Mouse (Mus musculus): ENCODE results near the gene Gm49325. TPM values are rescaled to one million over a fixed set of nuclear protein-coding genes. Genes with fewer than 3 reads are reported as not detected.
A peak's percentile ranks its signal among the peaks of the same experiment; 100 is the strongest.

Gm49325 gene
- 1.6 TPM in 1 of 2 replicates, not detected in the other for polyA plus RNA-seq (2014; fragmentation: Nextera tagmentation; extraction: Ambion mirVana)

DNA sequence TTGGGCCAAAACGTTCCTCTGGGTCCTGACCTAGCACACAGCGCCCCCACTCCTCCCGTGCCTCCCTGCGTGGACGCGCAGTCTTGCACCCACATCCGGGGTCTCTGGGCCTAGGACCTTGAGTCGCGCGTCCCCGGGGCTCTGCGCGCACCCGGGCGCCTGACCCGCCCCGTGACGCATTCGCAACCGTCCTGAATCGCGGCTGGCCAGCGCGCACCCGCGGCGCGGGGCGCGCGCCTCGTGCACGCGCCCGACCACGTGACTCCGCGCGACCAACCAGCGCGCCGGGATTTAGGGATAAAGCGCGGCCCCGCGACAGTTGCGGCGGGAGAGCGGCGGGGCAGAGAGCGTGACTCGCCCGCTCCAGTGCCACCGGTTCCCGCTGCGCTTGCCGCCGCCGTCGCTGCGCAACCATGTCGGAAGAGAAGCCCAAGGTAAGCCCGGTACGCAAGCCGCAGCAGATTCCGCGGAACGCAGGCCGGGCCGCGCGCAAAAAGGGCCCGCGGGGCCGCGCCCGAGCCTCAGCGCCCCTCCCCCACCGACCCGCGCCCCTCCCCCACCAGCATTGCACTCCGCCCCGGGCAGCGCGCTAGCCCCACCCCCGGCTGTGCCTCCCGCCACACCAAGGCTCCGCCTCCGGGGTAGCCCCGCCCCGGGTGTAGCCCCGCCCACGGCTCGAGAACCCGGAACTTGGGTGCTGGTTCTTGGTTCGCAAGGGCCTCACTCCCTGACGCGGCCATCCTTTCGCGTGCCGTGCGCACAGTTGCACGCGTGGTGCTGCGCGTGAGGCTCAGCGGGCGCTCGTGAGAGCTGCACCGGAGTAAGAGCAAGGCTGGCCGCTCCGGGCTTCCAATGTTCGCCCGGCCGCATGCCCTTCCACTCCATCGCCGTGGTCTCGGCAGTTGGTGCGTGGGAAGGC, at the start of gene Gm49325, which contains the start of gene Sumo3:
Gene Gm49325 (plus strand): TSS at position 290 of the 919 bp plus-strand sequence.
Gene Sumo3 (plus strand): TSS at position 190 of the 919 bp plus-strand sequence.
- H3K9ac ChIP-seq (replicated peaks; ENCODE audit: low read length) = peak within 1 kb of the TSS; percentile 88
- H3K4me3 ChIP-seq (ENCODE audit: low read depth, low read length) = peak within 1 kb of the TSS; percentile 74
- under 1% methylated on average over 115 of the region's 119 CpGs for WGBS
- no peaks in the 10 kb centered on the region for H3K4me1 ChIP-seq (ENCODE audit: control insufficient read depth, insufficient read depth, low read length)
- peak within 1 kb of the TSS; percentile 73 for H3K4me2 ChIP-seq (ENCODE audit: low read depth, low read length)
- H3K27me3 ChIP-seq (ENCODE audit: control insufficient read depth, insufficient read depth, low read length) = no peaks in the 10 kb centered on the region
- no peaks in the 10 kb centered on the region for H3K9me3 ChIP-seq (replicated peaks; ENCODE audit: control insufficient read depth, low read length)
- peaks cover 6% of the 10 kb centered on the region for H3K36me3 ChIP-seq (replicated peaks; ENCODE audit: control insufficient read depth, insufficient read depth, low read depth, low read length)
- DNase-seq (ENCODE audit: low spot score) (peak; percentile 90), ATAC-seq (replicated peaks; ENCODE audit: insufficient number of reproducible peaks, low FRiP score, low TSS enrichment, low read depth) (peak; percentile 73)
- peak within 1 kb of the TSS; percentile 76 for H3K27ac ChIP-seq (replicated peaks; ENCODE audit: low read depth, low read length)

GRCm38 (mm10) chr10:77556631-77557030, 49.4 kb upstream of the Gm49325 start:
- Histone ChIP-seq H3K9ac (replicated peaks; ENCODE audit: low read length) (no peak overlapping the region), H3K27me3 (ENCODE audit: control insufficient read depth, insufficient read depth, low read length) (no peaks in the 10 kb centered on the region; the same call in 1 of the 2 replicates), H3K36me3 (replicated peaks; ENCODE audit: control insufficient read depth, insufficient read depth, low read depth, low read length) (no peaks in the 10 kb centered on the region), H3K4me3 (ENCODE audit: low read depth, low read length) (no peak overlapping the region), H3K4me2 (ENCODE audit: low read depth, low read length) (no peak overlapping the region), H3K27ac (replicated peaks; ENCODE audit: low read depth, low read length) (no peak overlapping the region), H3K9me3 (replicated peaks; ENCODE audit: control insufficient read depth, low read length) (no peaks in the 10 kb centered on the region), H3K4me1 (ENCODE audit: control insufficient read depth, insufficient read depth, low read length) (no peaks in the 10 kb centered on the region)
- DNase-seq (ENCODE audit: low spot score) = no peak
- WGBS = 88% methylated on average over 7 of the region's 7 CpGs
- no peak for ATAC-seq (replicated peaks; ENCODE audit: insufficient number of reproducible peaks, low FRiP score, low TSS enrichment, low read depth)

- H3K4me2 ChIP-seq (ENCODE audit: low read depth, low read length) = no peak overlapping the region
- H3K27ac ChIP-seq (replicated peaks; ENCODE audit: low read depth, low read length) = no peak overlapping the region
- H3K9ac ChIP-seq (replicated peaks; ENCODE audit: low read length) = no peak overlapping the region
- ATAC-seq (replicated peaks; ENCODE audit: insufficient number of reproducible peaks, low FRiP score, low TSS enrichment, low read depth) (no peak), DNase-seq (ENCODE audit: low spot score) (no peak)
- no peak overlapping the region for H3K4me3 ChIP-seq (ENCODE audit: low read depth, low read length)
- H3K36me3 ChIP-seq (replicated peaks; ENCODE audit: control insufficient read depth, insufficient read depth, low read depth, low read length) = no peaks in the 10 kb centered on the region
- H3K9me3 ChIP-seq (replicated peaks; ENCODE audit: control insufficient read depth, low read length) = no peaks in the 10 kb centered on the region
- no peaks in the 10 kb centered on the region for H3K4me1 ChIP-seq (ENCODE audit: control insufficient read depth, insufficient read depth, low read length)
- 85% methylated on average over 4 of the region's 4 CpGs for WGBS
- H3K27me3 ChIP-seq (ENCODE audit: control insufficient read depth, insufficient read depth, low read length) = no peaks in the 10 kb centered on the region; the same call in 1 of the 2 replicates
Observed at GRCm38 (mm10) chr10:77557641-77558040, 48.4 kb upstream of the Gm49325 start.

DNA sequence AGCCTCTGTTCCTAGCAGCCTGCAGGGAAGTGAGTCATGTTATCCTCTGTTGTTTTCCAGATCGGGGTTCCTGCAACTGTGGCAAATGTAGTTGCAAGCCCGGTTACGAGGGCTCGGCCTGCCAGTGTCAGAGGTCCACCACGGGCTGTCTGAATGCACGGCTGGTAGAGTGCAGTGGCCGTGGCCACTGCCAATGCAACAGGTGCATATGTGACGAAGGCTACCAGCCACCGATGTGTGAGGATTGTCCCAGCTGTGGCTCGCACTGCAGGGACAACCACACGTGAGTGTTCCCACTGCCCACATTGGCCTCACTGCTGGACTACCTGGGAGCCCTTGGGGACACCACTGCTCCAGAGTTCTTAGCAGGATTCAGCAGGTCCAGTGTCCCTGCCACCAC, 45.9 kb upstream of the Gm49325 start:
- H3K4me1 ChIP-seq (ENCODE audit: control insufficient read depth, insufficient read depth, low read length) = no peaks in the 10 kb centered on the region
- ATAC-seq (replicated peaks; ENCODE audit: insufficient number of reproducible peaks, low FRiP score, low TSS enrichment, low read depth) = no peak

GRCm38 (mm10) chr10:77560830-77561229, 45.2 kb upstream of the Gm49325 start:
- H3K4me1 ChIP-seq (ENCODE audit: control insufficient read depth, insufficient read depth, low read length) = no peaks in the 10 kb centered on the region
- no peak for ATAC-seq (replicated peaks; ENCODE audit: insufficient number of reproducible peaks, low FRiP score, low TSS enrichment, low read depth)
- H3K36me3 ChIP-seq (replicated peaks; ENCODE audit: control insufficient read depth, insufficient read depth, low read depth, low read length) = no peaks in the 10 kb centered on the region
- H3K9me3 ChIP-seq (replicated peaks; ENCODE audit: control insufficient read depth, low read length) = no peaks in the 10 kb centered on the region
- WGBS = 87% methylated on average over 9 of the region's 9 CpGs
- no peak for DNase-seq (ENCODE audit: low spot score)
- no peak overlapping the region for H3K9ac ChIP-seq (replicated peaks; ENCODE audit: low read length)
- H3K4me2 ChIP-seq (ENCODE audit: low read depth, low read length) = no peak overlapping the region
- H3K27ac ChIP-seq (replicated peaks; ENCODE audit: low read depth, low read length) = no peak overlapping the region
- H3K4me3 ChIP-seq (ENCODE audit: low read depth, low read length) = no peak overlapping the region
- H3K27me3 ChIP-seq (ENCODE audit: control insufficient read depth, insufficient read depth, low read length) = no peaks in the 10 kb centered on the region; the same call in 1 of the 2 replicates

More for the DNA sequence above, 45.9 kb upstream of the Gm49325 start:
- H3K4me3 ChIP-seq (ENCODE audit: low read depth, low read length) = no peak overlapping the region
- H3K9me3 ChIP-seq (replicated peaks; ENCODE audit: control insufficient read depth, low read length) = no peaks in the 10 kb centered on the region
- H3K4me2 ChIP-seq (ENCODE audit: low read depth, low read length) = no peak overlapping the region
- no peaks in the 10 kb centered on the region; the same call in 1 of the 2 replicates for H3K27me3 ChIP-seq (ENCODE audit: control insufficient read depth, insufficient read depth, low read length)
- H3K27ac ChIP-seq (replicated peaks; ENCODE audit: low read depth, low read length) = no peak overlapping the region
- WGBS = 87% methylated on average over 11 of the region's 11 CpGs
- DNase-seq (ENCODE audit: low spot score) = no peak
- H3K9ac ChIP-seq (replicated peaks; ENCODE audit: low read length) = no peak overlapping the region
- no peaks in the 10 kb centered on the region for H3K36me3 ChIP-seq (replicated peaks; ENCODE audit: control insufficient read depth, insufficient read depth, low read depth, low read length)

DNA sequence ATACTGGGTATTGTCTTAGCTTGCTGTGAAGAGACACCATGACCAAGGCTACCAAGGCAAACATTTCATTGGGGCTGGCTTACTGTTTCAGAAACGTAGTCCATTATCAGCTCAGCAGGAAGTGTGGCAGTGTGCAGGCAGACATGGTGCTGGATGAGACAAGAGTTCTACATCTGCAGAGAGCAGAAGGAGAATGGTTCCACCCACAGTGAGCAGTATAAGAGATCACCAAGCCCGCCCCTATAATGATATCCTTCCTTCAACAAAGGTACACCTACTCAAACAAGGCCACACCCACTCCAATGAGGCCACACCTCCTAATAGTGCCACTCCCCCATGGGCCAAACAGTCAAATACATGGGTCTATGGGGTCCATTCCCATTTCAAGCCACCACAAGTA, 44.5 kb upstream of the Gm49325 start:
- ATAC-seq (replicated peaks; ENCODE audit: insufficient number of reproducible peaks, low FRiP score, low TSS enrichment, low read depth) (no peak), DNase-seq (ENCODE audit: low spot score) (no peak)
- Histone ChIP-seq H3K4me1 (ENCODE audit: control insufficient read depth, insufficient read depth, low read length) (no peaks in the 10 kb centered on the region), H3K4me3 (ENCODE audit: low read depth, low read length) (no peak overlapping the region), H3K9me3 (replicated peaks; ENCODE audit: control insufficient read depth, low read length) (no peaks in the 10 kb centered on the region), H3K4me2 (ENCODE audit: low read depth, low read length) (no peak overlapping the region), H3K27me3 (ENCODE audit: control insufficient read depth, insufficient read depth, low read length) (no peaks in the 10 kb centered on the region; the same call in 1 of the 2 replicates), H3K36me3 (replicated peaks; ENCODE audit: control insufficient read depth, insufficient read depth, low read depth, low read length) (no peaks in the 10 kb centered on the region), H3K27ac (replicated peaks; ENCODE audit: low read depth, low read length) (no peak overlapping the region), H3K9ac (replicated peaks; ENCODE audit: low read length) (no peak overlapping the region)
- WGBS = 58% methylated on average over 2 of the region's 2 CpGs

DNA sequence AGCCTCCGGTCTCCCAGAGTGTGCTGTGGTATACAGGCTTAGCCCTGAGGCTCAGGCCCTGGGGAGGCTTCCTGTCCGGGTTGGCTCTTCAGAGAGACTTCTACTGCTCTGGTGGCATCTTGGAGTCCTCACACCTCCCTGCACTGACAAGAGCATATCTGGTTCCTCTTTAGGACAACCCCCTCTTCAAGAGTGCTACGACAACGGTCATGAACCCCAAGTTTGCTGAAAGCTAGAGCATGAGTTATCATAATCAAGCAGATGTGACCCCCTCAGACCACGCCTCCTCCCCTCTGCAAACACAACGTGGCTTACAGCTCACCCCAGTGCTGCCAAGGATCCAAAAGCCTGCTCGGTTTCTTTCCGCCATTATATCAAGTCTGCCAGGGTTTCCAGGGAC, 41.0 kb upstream of the Gm49325 start:
- DNase-seq (ENCODE audit: low spot score) (no peak), ATAC-seq (replicated peaks; ENCODE audit: insufficient number of reproducible peaks, low FRiP score, low TSS enrichment, low read depth) (no peak)
- H3K4me1 ChIP-seq (ENCODE audit: control insufficient read depth, insufficient read depth, low read length) = no peaks in the 10 kb centered on the region
- H3K36me3 ChIP-seq (replicated peaks; ENCODE audit: control insufficient read depth, insufficient read depth, low read depth, low read length) = no peaks in the 10 kb centered on the region
- no peak overlapping the region for H3K4me3 ChIP-seq (ENCODE audit: low read depth, low read length)
- 82% methylated on average over 8 of the region's 8 CpGs for WGBS
- H3K27ac ChIP-seq (replicated peaks; ENCODE audit: low read depth, low read length) = no peak overlapping the region
- no peak overlapping the region for H3K9ac ChIP-seq (replicated peaks; ENCODE audit: low read length)
- H3K4me2 ChIP-seq (ENCODE audit: low read depth, low read length) = no peak overlapping the region
- no peaks in the 10 kb centered on the region; the same call in 1 of the 2 replicates for H3K27me3 ChIP-seq (ENCODE audit: control insufficient read depth, insufficient read depth, low read length)
- no peaks in the 10 kb centered on the region for H3K9me3 ChIP-seq (replicated peaks; ENCODE audit: control insufficient read depth, low read length)

DNA sequence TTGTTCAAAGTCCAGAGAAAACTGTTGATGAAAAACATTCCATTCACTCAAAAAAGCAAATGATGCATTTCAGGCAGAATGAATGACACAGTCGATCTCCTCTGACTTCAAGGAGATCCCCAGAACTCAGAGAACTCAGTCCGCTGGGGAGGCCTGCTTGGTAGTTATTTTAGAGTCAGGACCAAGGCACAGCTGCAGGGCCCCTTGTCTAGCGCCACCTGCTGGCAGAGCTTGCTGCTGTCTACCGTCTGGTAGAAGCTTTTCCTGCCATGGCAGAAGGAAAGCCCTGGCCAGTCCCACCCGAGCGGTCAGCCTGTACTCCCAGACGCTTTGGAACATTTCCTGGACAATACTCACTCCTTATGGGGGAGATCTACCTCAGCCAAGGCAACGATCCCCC, 39.3 kb upstream of the Gm49325 start:
- no peaks in the 10 kb centered on the region for H3K27me3 ChIP-seq (ENCODE audit: control insufficient read depth, insufficient read depth, low read length)
- WGBS = 33% methylated on average over 8 of the region's 8 CpGs
- no peak overlapping the region for H3K27ac ChIP-seq (replicated peaks; ENCODE audit: low read depth, low read length)
- H3K9ac ChIP-seq (replicated peaks; ENCODE audit: low read length) = no peak overlapping the region
- DNase-seq (ENCODE audit: low spot score) (peak; percentile 70), ATAC-seq (replicated peaks; ENCODE audit: insufficient number of reproducible peaks, low FRiP score, low TSS enrichment, low read depth) (no peak)
- H3K9me3 ChIP-seq (replicated peaks; ENCODE audit: control insufficient read depth, low read length) = no peaks in the 10 kb centered on the region
- H3K4me3 ChIP-seq (ENCODE audit: low read depth, low read length) = no peak overlapping the region
- no peaks in the 10 kb centered on the region for H3K4me1 ChIP-seq (ENCODE audit: control insufficient read depth, insufficient read depth, low read length)
- H3K4me2 ChIP-seq (ENCODE audit: low read depth, low read length) = no peak overlapping the region
- H3K36me3 ChIP-seq (replicated peaks; ENCODE audit: control insufficient read depth, insufficient read depth, low read depth, low read length) = no peaks in the 10 kb centered on the region

Measured in embryonic facial prominence, embryonic 11.5 days (tissue).